Mouse (Mus musculus): ENCODE measurements around the gene Eef1akmt4. TPM values are rescaled to one million over a fixed set of nuclear protein-coding genes. Genes with fewer than 3 reads are reported as not detected.
"Not testable (repeated sequence)": the region's sequence is repeated elsewhere in the genome, so short reads cannot be mapped to it uniquely, and the experiment has no call there.

The Eef1akmt4 gene
- polyA plus RNA-seq, 1 experiment from 2014 or later: 39.5 TPM

DNA sequence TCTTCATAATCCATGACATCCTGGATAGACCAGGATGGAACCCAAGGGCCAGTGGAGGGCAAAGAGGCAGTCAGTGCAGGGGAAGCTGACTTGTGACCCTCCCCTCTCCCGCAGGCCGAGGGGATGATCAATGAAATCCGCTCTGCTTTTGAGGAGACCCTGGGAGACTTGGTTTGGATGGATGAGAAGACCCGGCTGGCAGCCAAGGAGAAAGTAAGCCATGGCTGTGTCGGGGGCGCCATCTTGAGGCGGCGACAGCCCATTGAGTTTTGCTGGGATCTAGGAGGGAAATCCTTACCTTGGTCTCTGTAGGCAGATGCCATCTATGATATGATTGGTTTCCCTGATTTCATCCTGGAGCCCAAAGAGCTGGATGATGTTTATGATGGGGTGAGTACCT, 30.8 kb downstream of the Eef1akmt4 start:
- WGBS: 5% methylated on average over 8 of the region's 8 CpGs
- DNase-seq (ENCODE audit: low spot score): no peak
- 0 out of 2 replicates have a peak, but pooled peaks cover 9% of the 10 kb centered on the region for H3K27me3 ChIP-seq (ENCODE audit: insufficient read depth, poor library complexity, severe bottlenecking)
- H3K4me1 ChIP-seq: no peaks in the 10 kb centered on the region
- no peaks in the 10 kb centered on the region for H3K36me3 ChIP-seq
- H3K4me3 ChIP-seq: no peak overlapping the region
- H3K9me3 ChIP-seq: no peaks in the 10 kb centered on the region
- no peak overlapping the region for H3K27ac ChIP-seq

- Histone ChIP-seq H3K4me3 (no peak overlapping the region), H3K27me3 (ENCODE audit: insufficient read depth, poor library complexity, severe bottlenecking) (0 out of 2 replicates have a peak, but pooled peaks cover 9% of the 10 kb centered on the region), H3K27ac (no peak overlapping the region), H3K4me1 (no peaks in the 10 kb centered on the region), H3K36me3 (no peaks in the 10 kb centered on the region), H3K9me3 (no peaks in the 10 kb centered on the region)
- WGBS: 81% methylated on average over 7 of the region's 7 CpGs
- no peak for DNase-seq (ENCODE audit: low spot score)
These were observed 32.5 kb downstream of the Eef1akmt4 start for GRCm38 (mm10) chr16:20643911-20644310.

DNA sequence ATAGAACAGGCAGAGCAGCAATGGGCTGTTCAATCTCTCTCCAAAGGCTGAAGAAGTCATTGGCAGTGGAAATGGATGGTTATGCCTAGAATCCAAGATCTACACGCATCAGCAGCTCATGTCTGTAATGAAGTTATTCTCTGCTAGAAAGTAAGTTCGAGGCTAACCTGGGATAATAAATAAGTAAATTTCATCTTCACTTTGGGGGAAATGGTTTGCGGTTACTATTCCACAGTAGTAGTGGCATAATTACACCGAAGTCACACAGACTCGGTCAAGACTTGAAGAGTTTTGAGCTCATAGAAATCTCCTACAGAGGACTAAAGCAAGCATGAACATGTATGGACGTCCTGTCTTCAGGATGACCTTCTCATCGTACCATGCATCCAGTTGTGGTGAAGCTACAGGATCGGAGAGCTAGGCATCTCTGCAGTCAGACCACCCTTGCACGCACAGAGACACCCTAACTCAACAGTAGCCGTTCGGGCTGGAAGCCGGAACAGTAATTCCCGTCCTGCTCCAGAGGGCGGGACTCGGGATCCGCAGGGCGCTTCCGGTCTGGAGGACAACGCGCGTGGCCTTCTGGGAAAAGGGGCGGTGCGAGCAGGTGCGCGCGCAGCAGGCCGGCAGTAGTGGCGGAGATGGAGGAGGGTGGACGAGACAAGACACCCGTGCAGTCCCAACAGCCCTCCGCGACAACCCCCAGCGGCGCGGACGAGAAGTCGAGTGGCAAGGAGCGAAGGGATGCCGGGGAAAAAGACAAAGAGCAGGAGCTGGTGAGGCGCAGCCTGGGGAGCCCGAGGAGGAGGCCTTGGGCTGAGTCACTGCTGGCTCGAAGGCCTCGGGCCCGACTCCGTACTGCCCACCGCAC, 39.9 kb downstream of the Eef1akmt4 start, which contains the start of gene Psmd2:
Psmd2 (plus strand) TSS at position 577 of the 871 bp plus-strand sequence.
- Histone ChIP-seq H3K9me3 (no peaks in the 10 kb centered on the region), H3K4me3 (peak within 1 kb of the TSS; percentile 93), H3K4me1 (peaks cover 12% of the 10 kb centered on the region), H3K27ac (peak within 1 kb of the TSS; percentile 89), H3K27me3 (ENCODE audit: insufficient read depth, poor library complexity, severe bottlenecking) (no peaks in the 10 kb centered on the region), H3K36me3 (peaks cover 23% of the 10 kb centered on the region)
- DNase-seq (ENCODE audit: low spot score): peak; percentile 97
- 2% methylated on average over 46 of the region's 46 CpGs for WGBS

DNA sequence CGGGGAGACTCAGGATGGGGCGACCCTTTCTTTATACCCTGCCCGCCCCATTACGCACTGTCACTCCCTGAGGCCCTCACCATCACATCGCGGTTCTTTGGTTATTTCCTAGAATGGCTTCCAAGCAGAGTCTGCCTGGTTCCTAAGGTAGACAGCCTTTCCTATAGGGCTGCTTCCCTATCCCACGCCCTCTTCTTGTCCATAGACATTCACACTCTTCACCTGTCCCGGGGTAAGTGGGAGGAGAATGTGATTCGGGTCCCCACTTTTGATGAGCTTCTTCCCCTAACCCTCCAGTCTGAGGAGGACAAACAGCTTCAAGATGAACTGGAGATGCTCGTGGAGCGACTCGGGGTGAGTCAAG, 40.5 kb downstream of the Eef1akmt4 start:
- Histone ChIP-seq H3K27ac (peak overlapping the region; percentile 89), H3K36me3 (peaks cover 29% of the 10 kb centered on the region), H3K9me3 (no peaks in the 10 kb centered on the region), H3K4me1 (peaks cover 12% of the 10 kb centered on the region), H3K27me3 (ENCODE audit: insufficient read depth, poor library complexity, severe bottlenecking) (no peaks in the 10 kb centered on the region), H3K4me3 (peak overlapping the region; percentile 93)
- WGBS: 9% methylated on average over 12 of the region's 12 CpGs
- no peak for DNase-seq (ENCODE audit: low spot score)

DNA sequence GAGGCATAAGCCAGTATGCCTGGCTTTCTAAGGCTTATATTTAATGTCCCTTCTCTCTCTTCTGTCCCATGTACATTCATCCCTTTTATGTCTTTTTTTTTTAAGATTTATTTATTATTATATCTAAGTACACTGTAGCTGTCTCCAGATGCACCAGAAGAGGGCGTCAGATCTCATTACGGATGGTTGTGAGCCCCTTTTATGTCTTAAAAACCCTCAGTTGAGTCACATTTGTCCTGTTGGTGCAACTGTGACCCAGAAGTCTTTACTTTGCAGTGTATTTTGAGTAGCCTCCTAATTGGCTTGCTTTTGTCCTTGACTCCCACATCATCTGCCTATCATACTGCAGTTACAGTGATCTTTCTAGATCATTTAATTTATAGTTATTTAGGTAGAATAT, 41.9 kb downstream of the Eef1akmt4 start:
- DNase-seq (ENCODE audit: low spot score): no peak
- WGBS: 63% methylated on average over 2 of the region's 2 CpGs
- H3K36me3 ChIP-seq: peaks cover 43% of the 10 kb centered on the region

DNA sequence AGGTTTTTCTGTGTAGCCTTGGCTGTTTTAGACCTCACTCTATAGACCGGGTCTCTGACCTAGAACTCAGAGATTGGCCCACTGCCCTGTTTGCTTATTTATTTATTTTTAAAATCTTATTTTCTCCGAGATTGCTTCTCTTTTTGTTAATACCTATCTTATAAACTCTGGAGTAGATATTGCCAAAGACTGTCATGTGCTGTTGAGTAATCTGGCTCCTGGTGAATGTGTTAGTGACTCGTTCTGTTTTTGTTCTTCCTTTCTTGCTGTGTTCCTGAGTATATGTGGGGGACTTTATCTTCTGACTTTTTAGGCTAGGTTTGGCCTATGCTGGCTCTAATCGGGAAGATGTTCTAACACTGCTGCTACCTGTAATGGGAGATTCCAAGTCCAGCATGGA, 46.3 kb downstream of the Eef1akmt4 start:
- no peaks in the 10 kb centered on the region for H3K27me3 ChIP-seq (ENCODE audit: insufficient read depth, poor library complexity, severe bottlenecking)
- no peak overlapping the region for H3K4me3 ChIP-seq
- H3K27ac ChIP-seq: no peak overlapping the region
- peaks cover 86% of the 10 kb centered on the region for H3K36me3 ChIP-seq
- DNase-seq (ENCODE audit: low spot score): no peak
- 86% methylated on average over 4 of the region's 4 CpGs for WGBS
- peaks cover 5% of the 10 kb centered on the region for H3K4me1 ChIP-seq
- H3K9me3 ChIP-seq: no peaks in the 10 kb centered on the region

More for the DNA sequence above, 41.9 kb downstream of the Eef1akmt4 start:
- Histone ChIP-seq H3K27ac (no peak overlapping the region), H3K4me3 (no peak overlapping the region), H3K27me3 (ENCODE audit: insufficient read depth, poor library complexity, severe bottlenecking) (no peaks in the 10 kb centered on the region), H3K9me3 (no peaks in the 10 kb centered on the region), H3K4me1 (peaks cover 12% of the 10 kb centered on the region)

- H3K9me3 ChIP-seq; H3K4me3 ChIP-seq; H3K27ac ChIP-seq; H3K4me1 ChIP-seq; H3K27me3 ChIP-seq (ENCODE audit: insufficient read depth, poor library complexity, severe bottlenecking); DNase-seq (ENCODE audit: low spot score): not testable (repeated sequence)
- H3K36me3 ChIP-seq: peaks cover 18% of the 10 kb centered on the region
- 90% methylated on average over 5 of the region's 6 CpGs for WGBS
These were observed 56.6 kb downstream of the Eef1akmt4 start, which contains the start of gene Eif4g1 for GRCm38 (mm10) chr16:20668013-20668412. Eif4g1 (plus strand) TSS chr16:20668313.

MicroRNAs within 50 kb of the gene (microRNA counts, 519-probe panel; counts per million panel counts)
- microRNA mmu-miR-1224: 5,705 counts per million, percentile 52 among the panel's probes with 10 or more counts

Small RNA genes within 50 kb of the gene (microRNA-seq; reads per million reads assigned to microRNA genes)
- gene Mir1224: not detected

Other genes starting within 250 kb of the Eef1akmt4 start
- gene Abcc5, start 185.2 kb upstream of the Eef1akmt4 start, polyA plus RNA-seq (2016; fragmentation: Nextera tagmentation; extraction: Ambion mirVana): 60.6 and 65.7 TPM in 2 replicates
- 107 and 125 TPM in 2 replicates for gene Eif2b5, start 112.8 kb upstream of the Eef1akmt4 start, polyA plus RNA-seq (2016; fragmentation: Nextera tagmentation; extraction: Ambion mirVana)
- gene Dvl3, start 94.6 kb upstream of the Eef1akmt4 start, polyA plus RNA-seq (2016; fragmentation: Nextera tagmentation; extraction: Ambion mirVana): 24.0 and 28.6 TPM in 2 replicates
- gene Ap2m1, start 76.1 kb upstream of the Eef1akmt4 start, polyA plus RNA-seq (2016; fragmentation: Nextera tagmentation; extraction: Ambion mirVana): 529 and 565 TPM in 2 replicates
- 49.9 and 51.7 TPM in 2 replicates for gene Abcf3, start 63.0 kb upstream of the Eef1akmt4 start, polyA plus RNA-seq (2016; fragmentation: Nextera tagmentation; extraction: Ambion mirVana)
- gene Vwa5b2, start 22.1 kb upstream of the Eef1akmt4 start, polyA plus RNA-seq (2016; fragmentation: Nextera tagmentation; extraction: Ambion mirVana): 0.21 and 0.57 TPM in 2 replicates
- not detected in 2 replicates for gene Gm49333, start within 50 bp of the Eef1akmt4 start, polyA plus RNA-seq (2016; fragmentation: Nextera tagmentation; extraction: Ambion mirVana)
- gene Alg3, start 142 bp downstream of the Eef1akmt4 start, polyA plus RNA-seq (2016; fragmentation: Nextera tagmentation; extraction: Ambion mirVana): 44.3 and 50.7 TPM in 2 replicates
- 0.54 and 0.83 TPM in 2 replicates for gene Camk2n2, start 9.7 kb downstream of the Eef1akmt4 start, polyA plus RNA-seq (2016; fragmentation: Nextera tagmentation; extraction: Ambion mirVana)
- gene Ece2, start 18.2 kb downstream of the Eef1akmt4 start, polyA plus RNA-seq (2016; fragmentation: Nextera tagmentation; extraction: Ambion mirVana): 0.95 and 1.4 TPM in 2 replicates
- 385 and 393 TPM in 2 replicates for gene Psmd2, start 40.1 kb downstream of the Eef1akmt4 start, polyA plus RNA-seq (2016; fragmentation: Nextera tagmentation; extraction: Ambion mirVana)
- 188 and 226 TPM in 2 replicates for gene Eif4g1, start 56.7 kb downstream of the Eef1akmt4 start, polyA plus RNA-seq (2016; fragmentation: Nextera tagmentation; extraction: Ambion mirVana)
- gene Fam131a, start 81.6 kb downstream of the Eef1akmt4 start, polyA plus RNA-seq (2016; fragmentation: Nextera tagmentation; extraction: Ambion mirVana): 2.5 TPM in 2 replicates
- gene Polr2h, start 106.1 kb downstream of the Eef1akmt4 start, polyA plus RNA-seq (2016; fragmentation: Nextera tagmentation; extraction: Ambion mirVana): 68.8 and 103 TPM in 2 replicates
- 4.7 and 10.3 TPM in 2 replicates for gene Clcn2, start 106.2 kb downstream of the Eef1akmt4 start, polyA plus RNA-seq (2016; fragmentation: Nextera tagmentation; extraction: Ambion mirVana)
- 0.27 and 0.87 TPM in 2 replicates for gene Chrd, start 121.5 kb downstream of the Eef1akmt4 start, polyA plus RNA-seq (2016; fragmentation: Nextera tagmentation; extraction: Ambion mirVana)
- 0.49 and 1.1 TPM in 2 replicates for gene Thpo, start 122.9 kb downstream of the Eef1akmt4 start, polyA plus RNA-seq (2016; fragmentation: Nextera tagmentation; extraction: Ambion mirVana)

Measured in heart, embryonic 10.5 days (tissue).